Comparison of ENCODE assay signal across 8 mouse cellular contexts in the genomic region with DNA sequence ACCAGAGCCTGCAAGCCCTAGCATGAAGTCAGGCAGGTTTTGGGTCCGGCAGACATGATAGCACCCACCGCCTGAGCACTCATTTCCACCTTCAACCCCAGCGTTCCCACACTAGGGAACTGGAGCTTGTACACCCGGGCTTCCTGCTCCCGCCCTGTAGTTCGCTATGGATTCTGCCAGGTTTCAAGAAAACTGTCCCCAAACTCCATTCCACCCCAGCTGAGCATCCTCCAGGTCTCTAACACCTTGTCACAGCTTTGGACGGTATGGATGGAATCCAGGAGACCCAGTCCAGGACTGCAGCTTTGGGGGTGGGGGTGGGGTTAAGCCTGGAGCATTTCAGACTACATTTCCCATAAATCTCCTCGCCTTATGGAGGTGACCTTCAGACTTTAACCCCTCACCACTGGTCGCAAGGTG. TPM values are rescaled to one million over a fixed set of nuclear protein-coding genes. Genes with fewer than 3 reads are reported as not detected.
A peak's percentile ranks its signal among the peaks of the same experiment; 100 is the strongest.
DNase-seq lines count a peak whose midpoint lies in the region; ATAC-seq and TF ChIP-seq lines count a peak whose summit lies in the region.

No protein-coding gene starts in this region.

- TF ChIP-seq POLR2A in CH12.LX (IDR thresholded peaks at IDR 0.05; ENCODE audit: low read depth, low read length): no peak
- no peak for TF ChIP-seq POLR2A in brain, embryonic 14.5 days (IDR thresholded peaks at IDR 0.05; ENCODE audit: borderline replicate concordance, extremely low read depth, insufficient read depth, insufficient read length, poor library complexity, severe bottlenecking)

- no peak for DNase-seq in CH12.LX (ENCODE audit: extremely low read depth)
- peak; percentile 47 for DNase-seq in brain, embryonic 14.5 days (ENCODE audit: low read depth)
- DNase-seq in heart, postnatal 36 days: peak; percentile 42 to 62
- peak; percentile 29 to 38 for DNase-seq in layer of hippocampus, adult 2 months (ENCODE audit: low spot score in 2 of 2)
- DNase-seq in retina, embryonic 14.5 days (ENCODE audit: low spot score): peak; percentile 61

- no peaks in the 10 kb centered on the region for H3K36me3 ChIP-seq in CH12.LX (replicated peaks in 1 of 2; ENCODE audit: control insufficient read depth in 1 of 2, insufficient read depth in 1 of 2, low read length in 1 of 2)
- H3K36me3 ChIP-seq in forebrain, embryonic 12.5 days (replicated peaks): no peaks in the 10 kb centered on the region
- H3K36me3 ChIP-seq in lung, embryonic 16.5 days (ENCODE audit: control insufficient read depth, insufficient read depth, low read length): no peaks in the 10 kb centered on the region

- H3K4me2 ChIP-seq in CH12.LX (ENCODE audit: insufficient read depth, low read depth, poor library complexity, severe bottlenecking): no peak overlapping the region
- peak overlapping the region; percentile 71 for H3K4me2 ChIP-seq in forebrain, embryonic 12.5 days
- H3K4me2 ChIP-seq in lung, embryonic 16.5 days (ENCODE audit: low read depth, low read length): peak overlapping the region; percentile 69

- no peak overlapping the region for H3K27ac ChIP-seq in CH12.LX (ENCODE audit: insufficient read depth, low read depth)
- H3K27ac ChIP-seq in forebrain, embryonic 12.5 days: no peak overlapping the region
- peak overlapping the region; percentile 96 for H3K27ac ChIP-seq in layer of hippocampus, adult 2 months
- H3K27ac ChIP-seq in lung, embryonic 16.5 days (ENCODE audit: low read length): no peak overlapping the region

- no peaks in the 10 kb centered on the region for H3K27me3 ChIP-seq in CH12.LX (replicated peaks)
- no peaks in the 10 kb centered on the region for H3K27me3 ChIP-seq in forebrain, embryonic 12.5 days
- H3K27me3 ChIP-seq in lung, embryonic 16.5 days (ENCODE audit: control insufficient read depth, insufficient read depth, low read depth, low read length): no peaks in the 10 kb centered on the region

- no peak for TF ChIP-seq RAD21 in CH12.LX (IDR thresholded peaks at IDR 0.05; ENCODE audit: low read depth, low read length)

- no peaks in the 10 kb centered on the region for H3K4me1 ChIP-seq in CH12.LX (ENCODE audit: control insufficient read depth in 1 of 2, insufficient read depth in 2 of 2)
- 0 out of 2 replicates have a peak, but pooled peaks cover 7% of the 10 kb centered on the region for H3K4me1 ChIP-seq in forebrain, embryonic 12.5 days
- H3K4me1 ChIP-seq in lung, embryonic 16.5 days (replicated peaks; ENCODE audit: control insufficient read depth, insufficient read depth, low read length): no peaks in the 10 kb centered on the region

- TF ChIP-seq CTCF in CH12.LX (conservative IDR thresholded peaks at IDR 0.05 in 1 of 2, IDR thresholded peaks at IDR 0.05 in 1 of 2; ENCODE audit: low read depth in 2 of 2, low read length in 2 of 2): no peak
- no peak for TF ChIP-seq CTCF in brain, embryonic 14.5 days (IDR thresholded peaks at IDR 0.05; ENCODE audit: borderline replicate concordance, extremely low read depth, insufficient read depth, insufficient read length)
- no peak for TF ChIP-seq CTCF in layer of hippocampus, adult 2 months (conservative IDR thresholded peaks at IDR 0.05)

- intact Hi-C loops in heart, postnatal 36 days (cut with DNase I): loop anchor here (1.0 kb wide), 1 partner anchor 25 kb away; no protein-coding TSS in a partner anchor

- no peaks in the 10 kb centered on the region for H3K9me3 ChIP-seq in CH12.LX (replicated peaks; ENCODE audit: low read length)
- H3K9me3 ChIP-seq in forebrain, embryonic 12.5 days: no peaks in the 10 kb centered on the region
- no peaks in the 10 kb centered on the region for H3K9me3 ChIP-seq in lung, embryonic 16.5 days (ENCODE audit: control insufficient read depth, low read length)

- in situ Hi-C loops in CH12.LX (cut with MboI; ENCODE audit: low pct_ligation_motif_present, low pct_unique_long_range_greater_than_20kb, low sequenced_read_pairs): no loop called here

- no peaks in the 10 kb centered on the region for H3K79me2 ChIP-seq in CH12.LX (replicated peaks; ENCODE audit: control insufficient read depth, extremely low read depth, insufficient read depth, poor library complexity, severe bottlenecking)

- ATAC-seq in forebrain, embryonic 12.5 days (ENCODE audit: low FRiP score): peak; percentile 79
- ATAC-seq in lung, embryonic 16.5 days (ENCODE audit: low read depth): peak; percentile 45
- no peak for ATAC-seq in monocyte, adult 5-6 weeks (replicated peaks; ENCODE audit: insufficient number of reproducible peaks, low FRiP score, low TSS enrichment, poor library complexity, severe bottlenecking)

- dilution Hi-C loops in CH12.LX (cut with MboI; ENCODE audit: extremely low pct_ligation_motif_present, extremely low pct_unique_long_range_greater_than_20kb, low sequenced_read_pairs): no loop called here

- H3K9ac ChIP-seq in CH12.LX (ENCODE audit: insufficient read depth, low read depth): no peak overlapping the region
- peak overlapping the region; percentile 56 for H3K9ac ChIP-seq in forebrain, embryonic 12.5 days
- H3K9ac ChIP-seq in lung, embryonic 16.5 days (ENCODE audit: low read length): peak overlapping the region; percentile 51

- 3% methylated on average over 9 of the region's 9 CpGs for WGBS in forebrain, embryonic 12.5 days
- 4% methylated on average over 9 of the region's 9 CpGs for WGBS in lung, embryonic 16.5 days

- no peak for TF ChIP-seq EP300 in CH12.LX (IDR thresholded peaks at IDR 0.05; ENCODE audit: low read length)

- H3K4me3 ChIP-seq in CH12.LX (replicated peaks in 1 of 3; ENCODE audit: low read depth in 2 of 3, low read length in 2 of 3, poor library complexity in 1 of 3): no peak overlapping the region
- peak overlapping the region; percentile 46 for H3K4me3 ChIP-seq in forebrain, embryonic 12.5 days (replicated peaks)
- H3K4me3 ChIP-seq in layer of hippocampus, adult 2 months: peak overlapping the region; percentile 78
- H3K4me3 ChIP-seq in lung, embryonic 16.5 days (ENCODE audit: low read length): peak overlapping the region; percentile 43

TF ChIP-seq in CH12.LX, 34 proteins besides CTCF, POLR2A, EP300 and RAD21:
- TF ChIP-seq MAX (IDR thresholded peaks at IDR 0.05; ENCODE audit: low read length) (no peak), HCFC1 (IDR thresholded peaks at IDR 0.05; ENCODE audit: low read depth, low read length) (0 out of 2 replicates have a peak, but pooled peaks have one; percentile 11)
TF ChIP-seq in CH12.LX: peak in this region for 1.

RNA-seq across cellular contexts. Expression of gene Ctsl, which starts 26.6 kb away (rescaled TPM):
- total RNA-seq in CH12.LX (2012; rRNA removed) (0.89 and 1.8 TPM in 2 replicates), CH12.LX (2014; rRNA removed) (4.6 and 5.7 TPM in 2 replicates)
- 6.5 and 8.1 TPM in 2 replicates for polyA plus RNA-seq in CH12.LX (2012; ENCODE audit: insufficient read length, low read depth)
- 50.2 and 83.3 TPM in 2 replicates for polyA plus RNA-seq in brain, embryonic 14.5 days (2012; rRNA removed)
- polyA plus RNA-seq in forebrain, embryonic 12.5 days (2016; fragmentation: Nextera tagmentation; extraction: Ambion mirVana): 79.9 and 81.7 TPM in 2 replicates
- total RNA-seq in heart, postnatal 36 days (2021): 100 to 1,000 TPM; 280 to 282 TPM
- 100 to 1,000 TPM; 111 to 113 TPM for total RNA-seq in layer of hippocampus, adult 2 months (2021)
- polyA plus RNA-seq in lung, embryonic 16.5 days (2015; fragmentation: Nextera tagmentation; extraction: Ambion mirVana): 175 and 210 TPM in 2 replicates
- 28.5 to 79.3 TPM (median 45.6 TPM) in 3 replicates for total RNA-seq in monocyte, adult 5-6 weeks (2017)

RNA-seq across cellular contexts. Expression of gene Aaed1, which starts 31.6 kb away (rescaled TPM):
- total RNA-seq in CH12.LX (2012; rRNA removed) (9.1 and 12.2 TPM in 2 replicates), CH12.LX (2014; rRNA removed) (19.3 and 22.1 TPM in 2 replicates)
- 8.2 and 8.3 TPM in 2 replicates for polyA plus RNA-seq in CH12.LX (2012; ENCODE audit: insufficient read length, low read depth)
- 4.7 and 5.8 TPM in 2 replicates for polyA plus RNA-seq in brain, embryonic 14.5 days (2012; rRNA removed)
- polyA plus RNA-seq in forebrain, embryonic 12.5 days (2016; fragmentation: Nextera tagmentation; extraction: Ambion mirVana): 15.7 and 16.9 TPM in 2 replicates
- 10 to 100 TPM; 65.5 to 68.2 TPM for total RNA-seq in heart, postnatal 36 days (2021)
- 10 to 100 TPM; 15.2 to 16.4 TPM for total RNA-seq in layer of hippocampus, adult 2 months (2021)
- polyA plus RNA-seq in lung, embryonic 16.5 days (2015; fragmentation: Nextera tagmentation; extraction: Ambion mirVana): 60.9 and 62.4 TPM in 2 replicates
- 67.2 to 79.5 TPM (median 78.6 TPM) in 3 replicates for total RNA-seq in monocyte, adult 5-6 weeks (2017)

Comparison
In these comparisons a context has a peak if more than half of its experiments do, and no peak if none do; other contexts are left out.
1. H3K4me3 ChIP-seq: peak in forebrain, embryonic 12.5 days (single experiment), layer of hippocampus, adult 2 months (single experiment) and lung, embryonic 16.5 days (single experiment); none in CH12.LX (0 of 3).